Mouse (Mus musculus): ENCODE data around the gene Pom121.
"Not testable (repeated sequence)": the region's sequence is repeated elsewhere in the genome, so short reads cannot be mapped to it uniquely, and the experiment has no call there.

The Pom121 gene

GRCm38 (mm10) chr5:135394004-135394823, at the start of gene Pom121:
Pom121 (minus strand) TSS chr5:135394546.
- peak; percentile 78 for DNase-seq (ENCODE audit: low read depth)

- DNase-seq (ENCODE audit: low read depth): no peak
Observed at GRCm38 (mm10) chr5:135442430-135442829, 48.1 kb upstream of the Pom121 start.

DNA sequence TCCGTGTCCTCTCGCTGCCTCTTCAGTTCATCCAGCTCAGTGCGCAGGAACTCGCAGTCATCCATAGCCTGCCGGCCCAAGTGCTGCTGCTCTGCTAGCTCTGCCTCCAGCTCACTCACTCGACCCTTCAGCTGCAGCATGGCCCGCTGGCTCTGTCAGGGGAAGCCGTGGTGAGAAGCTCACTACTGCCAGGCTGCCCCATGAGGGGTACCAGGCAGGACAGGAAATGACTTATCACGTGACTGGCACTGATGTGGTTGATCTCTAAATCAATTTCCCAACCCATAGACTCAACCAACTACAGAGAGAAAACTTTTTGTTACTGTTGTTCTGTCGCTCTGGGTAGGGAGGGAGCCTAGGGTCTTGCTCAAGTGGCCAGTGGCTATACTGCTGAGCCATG, 40.7 kb upstream of the Pom121 start:
- DNase-seq (ENCODE audit: low read depth): no peak

DNA sequence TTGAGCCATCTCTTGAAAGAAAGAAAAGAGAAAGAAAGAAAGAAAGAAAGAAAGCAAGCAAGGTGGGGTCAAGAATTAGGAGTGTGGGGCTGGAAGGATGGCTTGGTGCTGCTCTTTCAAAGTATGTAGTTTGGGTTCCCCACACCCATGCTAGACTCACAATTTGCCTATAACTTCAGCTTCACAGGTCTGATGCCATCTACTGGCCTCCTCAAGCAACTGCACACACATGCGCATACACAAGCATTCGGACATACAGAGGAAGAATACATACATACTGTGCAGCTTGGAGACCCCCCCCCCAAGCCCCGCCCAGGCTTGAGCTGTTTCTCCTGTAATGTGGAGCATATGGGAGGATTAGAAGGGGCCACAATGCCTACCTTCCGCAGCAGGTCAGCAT, 39.5 kb upstream of the Pom121 start:
- no peak for DNase-seq (ENCODE audit: low read depth)

DNA sequence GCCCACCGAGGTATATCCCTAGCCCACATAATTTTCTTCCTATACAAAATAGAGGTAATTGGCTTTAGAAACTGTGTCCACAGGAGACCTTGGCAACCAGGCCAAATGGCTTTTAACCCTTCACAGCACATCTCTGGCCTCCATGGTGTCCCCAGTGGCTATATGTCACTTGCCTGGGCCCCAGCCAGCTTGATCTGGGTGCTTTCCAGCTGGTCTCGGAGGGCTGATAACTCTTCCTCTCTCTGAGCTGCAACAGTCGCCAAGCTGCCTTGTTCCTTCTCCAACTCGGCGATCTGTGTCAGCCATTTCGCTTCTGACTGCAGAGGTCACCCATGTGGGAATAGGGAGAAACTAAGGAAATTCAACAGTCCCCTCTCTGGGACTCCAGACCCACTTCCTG, 36.8 kb upstream of the Pom121 start:
- no peak for DNase-seq (ENCODE audit: low read depth)

DNA sequence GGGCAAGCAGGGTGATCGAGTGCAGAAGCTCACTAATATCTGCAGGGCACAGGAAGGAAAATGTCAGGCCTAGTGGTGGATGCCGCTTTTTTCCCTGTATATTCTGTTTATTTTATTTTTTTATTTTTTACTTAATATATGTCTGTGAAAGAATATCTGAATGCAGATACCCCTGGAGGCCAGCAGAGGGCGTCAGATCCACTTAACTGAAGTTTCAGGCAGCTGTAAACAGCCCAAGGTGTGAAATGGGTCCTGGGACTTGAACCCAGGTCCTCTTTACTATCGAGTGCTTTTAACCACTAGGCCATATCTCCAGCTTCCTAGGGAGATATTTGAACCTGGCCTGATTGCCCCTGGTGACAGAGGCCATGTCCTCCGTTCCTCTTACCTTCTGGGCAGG, 34.4 kb upstream of the Pom121 start:
- DNase-seq (ENCODE audit: low read depth): no peak

DNA sequence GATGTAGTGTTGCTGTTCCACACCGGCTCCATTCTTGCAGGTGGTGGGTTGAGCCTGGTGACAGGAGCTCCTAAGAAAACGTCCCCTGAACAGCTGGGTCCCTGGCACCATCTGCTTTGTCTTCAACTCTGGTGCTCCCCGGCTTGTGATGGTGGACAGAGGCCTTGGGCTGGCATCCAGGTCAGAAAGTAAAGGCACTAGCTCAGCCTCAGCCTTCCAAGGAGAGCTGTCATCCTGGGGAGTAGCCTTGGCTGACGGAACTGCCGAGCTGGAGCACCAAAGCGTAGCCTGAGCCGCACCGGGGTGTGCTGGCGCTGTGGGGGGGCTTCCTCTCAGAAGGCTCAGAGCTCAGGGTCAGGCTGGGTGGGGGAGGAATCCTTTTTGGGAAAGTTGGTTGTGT, 15.9 kb upstream of the Pom121 start:
- DNase-seq (ENCODE audit: low read depth): no peak

DNA sequence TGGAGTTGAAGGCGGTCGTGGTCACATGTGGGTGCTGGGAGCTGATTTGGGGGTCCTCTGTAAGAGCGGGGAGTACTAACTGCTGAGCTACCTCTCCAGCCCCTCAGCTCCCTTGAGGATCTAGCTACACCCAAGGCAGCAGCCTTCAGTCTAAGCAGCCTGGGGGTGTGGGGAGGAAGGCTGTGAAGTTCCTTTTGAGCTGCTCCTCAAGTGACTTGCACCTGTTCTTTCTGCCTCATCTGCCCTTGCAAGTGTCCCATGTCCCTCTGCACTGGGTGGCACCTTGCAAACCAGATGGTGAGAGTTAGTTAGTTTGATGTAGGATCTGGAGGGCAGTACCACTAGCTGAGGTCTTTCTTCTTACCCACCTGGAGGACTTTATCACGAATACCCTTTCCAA, 13.8 kb upstream of the Pom121 start:
- DNase-seq (ENCODE audit: low read depth): no peak

- no peak for DNase-seq (ENCODE audit: low read depth)
Observed at GRCm38 (mm10) chr5:135405437-135405836, 11.1 kb upstream of the Pom121 start.

- no peak for DNase-seq (ENCODE audit: low read depth)
Observed at GRCm38 (mm10) chr5:135404623-135405022, 10.3 kb upstream of the Pom121 start.

- DNase-seq (ENCODE audit: low read depth): peak; percentile 80
Observed at GRCm38 (mm10) chr5:135400244-135400643, 5.9 kb upstream of the Pom121 start.

- no peak for DNase-seq (ENCODE audit: low read depth)
Observed at GRCm38 (mm10) chr5:135399382-135399781, 5.0 kb upstream of the Pom121 start.

DNA sequence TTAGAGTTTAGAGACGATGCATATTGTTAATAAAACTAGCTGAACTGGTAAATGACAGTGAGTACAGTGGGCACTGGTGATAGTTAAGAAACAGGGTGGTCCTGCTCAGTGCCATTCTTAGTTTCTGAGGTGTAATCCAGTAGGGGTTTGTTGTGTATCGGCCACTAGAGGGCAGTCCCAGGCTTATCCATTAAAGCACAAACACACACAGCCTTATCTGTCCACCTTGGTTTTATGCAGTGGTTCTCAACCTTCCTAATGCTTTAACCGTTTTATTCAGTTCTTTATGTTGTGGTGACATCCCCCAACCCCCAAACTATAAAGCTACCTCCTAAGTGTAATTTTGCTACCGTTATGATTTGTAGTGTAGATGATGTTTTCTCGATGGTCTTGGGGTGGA, 1.5 kb upstream of the Pom121 start:
- DNase-seq (ENCODE audit: low read depth): peak; percentile 64

DNA sequence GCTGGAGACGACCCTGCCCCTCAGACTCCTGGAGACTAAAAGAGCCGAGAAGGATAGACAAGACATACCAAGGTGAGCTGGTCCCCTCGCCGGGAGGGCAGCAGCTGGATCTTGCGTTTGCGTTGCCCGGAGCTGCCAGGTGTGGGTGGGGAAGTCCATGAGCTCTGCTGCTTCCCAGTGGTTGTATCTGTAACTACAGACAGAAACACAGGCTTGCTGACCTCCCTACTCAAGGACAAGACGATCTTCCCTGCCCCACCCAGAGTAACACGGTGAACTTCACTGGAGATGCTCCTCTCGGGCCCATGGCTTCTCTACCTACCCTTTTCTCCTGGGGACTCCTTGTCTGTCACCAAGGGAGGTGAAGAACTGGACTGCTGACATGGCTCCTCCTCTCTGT, 10.6 kb downstream of the Pom121 start:
- no peak for DNase-seq (ENCODE audit: low read depth)

GRCm38 (mm10) chr5:135382746-135383145, 11.6 kb downstream of the Pom121 start:
- DNase-seq (ENCODE audit: low read depth): no peak

DNA sequence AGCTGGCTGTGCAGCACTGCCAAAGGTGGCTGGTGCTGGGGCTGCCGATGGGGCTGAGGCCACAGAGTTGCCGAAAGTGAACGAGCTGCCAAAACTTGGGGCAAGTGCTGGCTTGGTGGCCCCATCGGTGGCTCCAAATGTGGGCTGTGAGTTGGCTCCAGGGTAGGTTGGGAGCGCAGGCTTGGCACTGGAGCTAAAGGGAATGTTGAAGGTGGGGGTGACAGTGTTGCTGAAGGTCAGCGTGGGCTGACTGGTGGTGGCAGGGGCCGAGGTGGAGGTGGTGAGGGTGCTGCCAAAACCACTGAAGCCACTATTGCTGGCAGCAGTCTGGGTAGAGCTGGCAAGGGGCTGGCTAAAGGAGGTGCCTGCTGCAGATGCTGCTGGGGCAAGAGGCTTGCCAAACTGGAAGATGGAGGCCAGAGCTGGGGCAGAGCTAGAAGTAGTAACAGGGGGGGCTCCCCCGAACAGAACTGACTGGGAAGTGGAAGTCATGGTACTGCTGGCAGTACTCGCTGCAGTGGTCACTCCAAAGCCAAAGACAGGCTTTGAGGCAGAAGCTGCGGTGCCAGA, 12.9 kb downstream of the Pom121 start:
- no peak for DNase-seq (ENCODE audit: low read depth)

- no peak for DNase-seq (ENCODE audit: low read depth)
Observed at GRCm38 (mm10) chr5:135380681-135381080, 13.7 kb downstream of the Pom121 start.

GRCm38 (mm10) chr5:135376341-135376740, 18.0 kb downstream of the Pom121 start:
- no peak for DNase-seq (ENCODE audit: low read depth)

DNA sequence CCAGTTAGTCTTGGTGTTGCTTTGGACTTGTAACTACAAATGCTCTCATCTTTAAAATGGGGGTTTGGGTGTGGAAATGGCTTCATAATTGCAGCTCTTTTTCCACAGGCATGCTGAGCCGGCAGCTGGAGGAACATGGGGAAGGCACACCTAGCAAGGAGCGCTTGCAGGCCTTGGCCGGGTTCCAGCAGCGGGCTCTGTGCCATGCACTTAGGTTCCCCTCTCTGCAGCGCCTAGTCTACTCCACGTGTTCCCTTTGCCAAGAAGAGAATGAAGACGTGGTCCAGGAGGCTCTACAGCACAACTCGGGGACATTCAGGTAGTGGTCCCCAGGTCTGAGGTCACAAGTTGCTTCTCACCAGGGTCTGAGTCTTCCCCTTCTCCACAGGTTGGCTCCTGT, 19.2 kb downstream of the Pom121 start:
- DNase-seq (ENCODE audit: low read depth): no peak

- no peak for DNase-seq (ENCODE audit: low read depth)
Observed at GRCm38 (mm10) chr5:135373601-135374000, 20.7 kb downstream of the Pom121 start.

DNA sequence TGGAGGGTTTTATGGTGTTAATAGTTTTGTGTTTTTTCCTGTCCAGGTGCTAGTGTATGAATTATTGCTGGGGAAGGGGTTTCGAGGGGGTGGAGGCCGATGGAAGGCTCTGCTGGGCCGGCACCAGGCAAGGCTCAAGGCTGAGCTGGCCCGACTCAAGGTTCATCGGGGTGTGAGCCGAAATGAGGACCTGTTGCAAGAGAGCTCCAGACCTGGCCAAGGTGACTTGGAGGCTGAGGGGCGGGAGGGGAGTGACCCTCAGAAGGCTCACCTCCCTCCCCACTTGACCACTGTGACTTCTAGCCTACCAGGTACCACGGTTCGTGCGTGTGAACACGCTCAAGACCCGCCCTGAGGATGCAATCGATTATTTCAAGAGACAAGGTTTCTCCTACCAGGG, 23.2 kb downstream of the Pom121 start:
- no peak for DNase-seq (ENCODE audit: low read depth)

- DNase-seq (ENCODE audit: low read depth): peak; percentile 95
Observed at GRCm38 (mm10) chr5:135369787-135370654, 24.3 kb downstream of the Pom121 start, which contains the start of gene Nsun5. Nsun5 (plus strand) TSS chr5:135369953.

- not testable (repeated sequence) for DNase-seq (ENCODE audit: low read depth)
Observed at GRCm38 (mm10) chr5:135369196-135369595, 25.1 kb downstream of the Pom121 start.
